Mouse (Mus musculus) right cerebral cortex, postnatal 36 days (tissue): ENCODE measurements around the gene Irf9.

Experiments used
- DNase-seq, 2 experiments: peaks; one replicate each; pipeline ENCODE4 v3.0.0; 2022; ENCODE audit warnings: low spot score in 2 of 2, mixed read lengths in 1 of 2

Gene Irf9

GRCm38 (mm10) chr14:55603271-55603632, at the start of gene Irf9:
Gene Irf9, plus strand, starts transcription at chr14:55603571.
- no peak for DNase-seq

- no peak for DNase-seq
Observed at GRCm38 (mm10) chr14:55554635-55555034, 48.7 kb upstream of the Irf9 start.

GRCm38 (mm10) chr14:55555788-55556187, 47.6 kb upstream of the Irf9 start:
- no peak for DNase-seq

GRCm38 (mm10) chr14:55557003-55557402, 46.4 kb upstream of the Irf9 start:
- DNase-seq, result peak in 1 of 2 experiments; percentile 51

GRCm38 (mm10) chr14:55557587-55557986, 45.8 kb upstream of the Irf9 start:
- DNase-seq, result no peak

- DNase-seq, result no peak
Observed at GRCm38 (mm10) chr14:55558740-55559448, 44.5 kb upstream of the Irf9 start.

- peak; percentile 83 to 84 for DNase-seq
Observed at GRCm38 (mm10) chr14:55559799-55560201, 43.6 kb upstream of the Irf9 start, which contains the start of gene Dcaf11. Gene Dcaf11, plus strand, starts transcription at chr14:55560006.

- peak; percentile 98 to 99 for DNase-seq
Observed at GRCm38 (mm10) chr14:55560202-55561073, 42.9 kb upstream of the Irf9 start, which contains the start of gene A730061H03Rik. Gene A730061H03Rik, minus strand, starts transcription at chr14:55560406.

GRCm38 (mm10) chr14:55561860-55562259, 41.5 kb upstream of the Irf9 start:
- DNase-seq, result no peak

- no peak for DNase-seq
Observed at GRCm38 (mm10) chr14:55563249-55563648, 40.1 kb upstream of the Irf9 start.

GRCm38 (mm10) chr14:55565748-55566147, 37.6 kb upstream of the Irf9 start:
- no peak for DNase-seq

GRCm38 (mm10) chr14:55567496-55567895, 35.9 kb upstream of the Irf9 start:
- DNase-seq, result no peak

- DNase-seq, result no peak
Observed at GRCm38 (mm10) chr14:55570588-55570987, 32.8 kb upstream of the Irf9 start.

- no peak for DNase-seq
Observed at GRCm38 (mm10) chr14:55571760-55572159, 31.6 kb upstream of the Irf9 start.

- DNase-seq, result no peak
Observed at GRCm38 (mm10) chr14:55575302-55575701, 28.1 kb upstream of the Irf9 start, which contains the start of gene Fitm1. Gene Fitm1, plus strand, starts transcription at chr14:55575617.

GRCm38 (mm10) chr14:55575711-55576110, 27.7 kb upstream of the Irf9 start:
- no peak for DNase-seq

- peak in 1 of 2 experiments; percentile 43 for DNase-seq
Observed at GRCm38 (mm10) chr14:55576376-55576775, 27.0 kb upstream of the Irf9 start.

- DNase-seq, result peak; percentile 51 to 53
Observed at GRCm38 (mm10) chr14:55577871-55578667, 25.3 kb upstream of the Irf9 start, which contains the start of gene Psme1. Gene Psme1, plus strand, starts transcription at chr14:55578123.

GRCm38 (mm10) chr14:55578668-55579269, 24.6 kb upstream of the Irf9 start:
- DNase-seq, result no peak

GRCm38 (mm10) chr14:55579511-55580496, 23.6 kb upstream of the Irf9 start:
- no peak for DNase-seq
